Mouse (Mus musculus) CD4-positive, CD25-positive, alpha-beta regulatory T cell, adult 2 months (primary cell): ENCODE results near the gene Smim13.
"Not testable (repeated sequence)": the region's sequence is repeated elsewhere in the genome, so short reads cannot be mapped to it uniquely, and the experiment has no call there.

Experiments used
- DNase-seq: peaks from one replicate; pipeline ENCODE4 v3.0.0-alpha.2; 2012; ENCODE audit warnings: low read depth, low spot score

Smim13 gene

GRCm38 (mm10) chr13:41249538-41250317 is at the start of gene Smim13:
Smim13 (plus strand) TSS chr13:41249844.
- peak; percentile 99 for DNase-seq

GRCm38 (mm10) chr13:41200861-41201260 is 48.8 kb upstream of the Smim13 start:
- DNase-seq, result no peak

GRCm38 (mm10) chr13:41203289-41203688 is 46.4 kb upstream of the Smim13 start:
- DNase-seq, result no peak

GRCm38 (mm10) chr13:41203691-41204090 is 46.0 kb upstream of the Smim13 start:
- DNase-seq, result no peak

GRCm38 (mm10) chr13:41205568-41205967 is 44.1 kb upstream of the Smim13 start:
- DNase-seq, result not testable (repeated sequence)

- DNase-seq, result no peak
Observed at GRCm38 (mm10) chr13:41206241-41206640, 43.4 kb upstream of the Smim13 start.

GRCm38 (mm10) chr13:41211276-41211675 is 38.4 kb upstream of the Smim13 start:
- no peak for DNase-seq

- no peak for DNase-seq
Observed at GRCm38 (mm10) chr13:41212558-41213322, 36.9 kb upstream of the Smim13 start.

- DNase-seq, result no peak
Observed at GRCm38 (mm10) chr13:41215669-41216068, 34.0 kb upstream of the Smim13 start.

- no peak for DNase-seq
Observed at GRCm38 (mm10) chr13:41216236-41216635, 33.4 kb upstream of the Smim13 start.

GRCm38 (mm10) chr13:41219056-41219455 is 30.6 kb upstream of the Smim13 start:
- no peak for DNase-seq

- no peak for DNase-seq
Observed at GRCm38 (mm10) chr13:41219687-41220303, 29.8 kb upstream of the Smim13 start.

GRCm38 (mm10) chr13:41220304-41220834 is 29.3 kb upstream of the Smim13 start, which contains the start of gene Elovl2:
Elovl2 (minus strand) TSS chr13:41220405.
- peak; percentile 68 for DNase-seq

- no peak for DNase-seq
Observed at GRCm38 (mm10) chr13:41226513-41226912, 23.1 kb upstream of the Smim13 start.

GRCm38 (mm10) chr13:41228060-41228459 is 21.6 kb upstream of the Smim13 start:
- no peak for DNase-seq

- DNase-seq, result no peak
Observed at GRCm38 (mm10) chr13:41230256-41230655, 19.4 kb upstream of the Smim13 start.

GRCm38 (mm10) chr13:41231389-41231983 is 18.2 kb upstream of the Smim13 start:
- no peak for DNase-seq

GRCm38 (mm10) chr13:41232209-41232608 is 17.4 kb upstream of the Smim13 start:
- no peak for DNase-seq

GRCm38 (mm10) chr13:41233241-41233640 is 16.4 kb upstream of the Smim13 start:
- DNase-seq, result no peak

GRCm38 (mm10) chr13:41235181-41235580 is 14.5 kb upstream of the Smim13 start:
- no peak for DNase-seq
